Mouse (Mus musculus): ENCODE measurements at regions not wholly inside any gene's neighbourhood (a gene's known extent, or its start where the extent isn't known, plus 50 kb on each side); places are given as distances from the start of the nearest gene placed in this dataset.

DNA sequence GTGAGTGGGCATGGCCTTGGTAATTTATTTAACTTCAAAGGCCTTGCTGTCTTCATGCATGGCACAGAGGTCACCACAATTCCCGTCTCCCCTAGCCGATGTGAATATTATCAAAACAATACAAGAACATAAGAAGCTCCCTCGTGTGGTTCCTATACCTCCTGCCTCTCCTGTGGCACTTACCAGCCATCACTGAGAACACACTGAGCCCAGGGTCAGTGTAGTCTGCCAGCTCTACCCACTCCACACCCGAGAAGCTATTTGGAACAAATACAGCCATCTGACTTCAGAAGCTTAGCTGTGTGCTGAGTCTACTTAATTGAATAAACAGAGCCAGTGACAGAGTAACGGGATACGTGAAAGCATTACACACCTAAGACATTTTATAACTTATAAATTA, 605.7 kb upstream of the Arpp21 start:
- no peak for DNase-seq

DNA sequence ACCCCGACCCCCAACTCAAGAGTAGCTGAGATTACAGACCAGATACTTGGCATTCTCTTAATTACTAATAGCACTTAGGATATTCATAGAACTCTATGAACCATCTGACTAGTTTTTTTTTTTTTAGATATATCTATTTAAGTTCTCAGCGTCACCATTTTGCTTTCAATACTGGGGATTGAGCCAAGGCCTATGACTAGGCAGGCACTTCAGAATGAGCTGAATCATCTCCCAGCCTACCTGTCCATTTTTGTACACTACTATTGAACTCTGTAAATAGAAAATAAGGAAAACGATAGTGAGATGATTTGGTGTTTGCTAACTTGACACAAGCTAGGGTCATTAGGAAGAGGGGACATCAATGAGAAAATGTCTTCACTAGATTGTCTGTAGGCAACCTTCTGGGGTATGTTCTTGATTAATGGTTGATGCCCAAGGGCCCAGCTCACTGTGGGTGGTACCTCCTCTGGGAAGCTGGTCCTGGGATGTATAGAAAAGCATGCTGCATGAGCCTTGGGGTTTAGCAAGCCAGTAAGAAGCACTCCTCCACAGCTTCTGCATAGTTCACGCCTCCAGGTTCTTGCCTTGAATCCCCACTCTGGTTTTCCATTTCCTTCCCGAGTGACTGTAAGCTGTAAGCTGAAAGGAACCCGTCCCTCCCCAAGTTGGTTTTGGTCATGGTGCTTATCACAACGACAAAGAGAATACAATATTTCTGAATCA, 603.5 kb upstream of the Arpp21 start:
- DNase-seq, result no peak

DNA sequence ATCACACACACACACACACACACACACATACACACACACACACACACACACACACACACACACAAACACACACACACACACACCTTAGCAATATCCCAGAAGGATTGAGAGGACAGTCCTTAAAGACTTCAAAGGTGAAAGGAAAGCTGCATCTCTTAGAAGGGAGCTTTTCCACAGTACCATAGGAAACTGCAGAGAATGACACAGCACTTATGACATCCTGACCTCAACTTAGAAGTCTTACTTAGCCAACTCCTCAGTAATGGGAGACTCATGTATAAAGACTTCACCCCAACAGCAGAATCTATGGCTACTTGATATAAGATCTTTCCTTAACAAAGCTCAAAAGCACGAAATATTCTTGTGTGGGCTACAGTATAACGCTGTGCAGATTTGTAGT, 601.8 kb upstream of the Arpp21 start:
- no peak for DNase-seq

DNA sequence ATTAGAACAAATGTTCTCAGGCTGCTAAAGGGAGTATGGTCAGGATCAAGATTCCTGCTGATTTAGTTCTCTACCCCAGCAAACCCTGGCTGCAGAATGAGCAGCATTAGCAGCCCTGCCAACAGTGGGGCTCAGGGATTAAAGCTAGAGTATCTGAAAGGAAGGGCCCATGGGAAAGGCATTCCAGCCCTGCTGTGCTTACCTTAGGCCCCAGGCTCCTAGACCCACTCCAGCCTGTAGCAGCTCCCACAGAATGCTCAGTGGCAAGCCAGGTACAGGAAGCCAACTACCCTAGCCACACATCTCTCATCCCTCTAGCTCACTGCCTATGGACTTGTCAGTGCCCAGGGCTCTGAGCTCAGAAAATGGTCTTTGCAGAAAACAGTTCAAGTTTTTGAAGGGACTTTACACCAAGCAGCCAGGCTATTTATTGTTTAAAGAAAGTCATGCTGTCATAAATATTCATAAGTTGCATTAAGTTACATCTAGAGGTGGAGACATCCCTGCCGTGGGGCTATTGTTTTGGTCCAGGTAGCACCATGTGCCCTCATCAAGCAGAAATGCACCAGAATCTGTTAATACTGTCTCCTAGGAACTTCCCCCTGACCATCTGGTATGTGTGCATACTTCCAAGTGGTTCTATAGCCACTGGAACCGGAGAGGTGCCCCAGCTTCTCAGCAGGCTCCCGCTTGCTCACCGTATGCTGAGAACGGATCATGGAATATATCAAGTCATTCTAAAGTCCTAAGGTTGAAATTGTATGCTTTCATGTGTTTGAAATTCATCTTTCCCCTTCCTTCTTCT, 598.9 kb upstream of the Arpp21 start:
- DNase-seq, result no peak

DNA sequence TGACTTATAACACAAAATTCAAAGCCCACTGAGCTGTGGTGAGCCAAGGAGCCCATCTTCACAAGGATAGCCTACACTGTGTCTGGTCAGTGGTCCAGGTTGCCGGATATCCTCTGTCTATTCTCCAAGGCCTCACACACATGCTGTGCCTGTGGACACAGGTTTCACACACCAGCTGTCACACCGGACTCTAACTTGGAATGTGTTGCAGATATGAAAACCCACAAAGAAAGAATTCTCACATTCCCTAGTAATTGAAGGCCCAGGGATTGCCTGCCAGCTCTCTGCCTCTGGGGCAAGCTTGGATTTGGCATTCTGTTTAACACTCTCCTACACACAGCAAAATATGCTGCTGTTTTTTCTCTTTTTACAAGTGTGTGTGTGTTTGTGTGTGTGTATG, 595.4 kb upstream of the Arpp21 start:
- no peak for DNase-seq

DNA sequence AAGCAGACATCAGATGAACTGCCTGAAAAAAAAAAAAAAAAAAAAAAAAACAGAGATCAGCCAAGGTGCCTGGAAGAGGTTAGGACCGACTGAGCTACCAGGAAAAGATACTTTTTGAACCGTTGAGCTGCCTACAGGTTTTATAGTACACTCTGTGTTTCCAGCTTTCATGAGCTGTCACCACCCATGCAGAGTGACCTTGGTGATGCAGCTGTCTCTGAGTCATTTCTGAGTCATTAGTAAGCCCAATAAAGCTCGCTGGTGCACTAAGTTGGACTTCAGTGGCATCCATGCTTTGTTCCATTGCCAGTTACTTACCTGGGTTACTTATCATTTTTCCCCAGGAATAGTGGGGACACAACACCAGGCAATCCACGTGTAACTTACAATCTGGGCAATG, 592.9 kb upstream of the Arpp21 start:
- no peak for DNase-seq

DNA sequence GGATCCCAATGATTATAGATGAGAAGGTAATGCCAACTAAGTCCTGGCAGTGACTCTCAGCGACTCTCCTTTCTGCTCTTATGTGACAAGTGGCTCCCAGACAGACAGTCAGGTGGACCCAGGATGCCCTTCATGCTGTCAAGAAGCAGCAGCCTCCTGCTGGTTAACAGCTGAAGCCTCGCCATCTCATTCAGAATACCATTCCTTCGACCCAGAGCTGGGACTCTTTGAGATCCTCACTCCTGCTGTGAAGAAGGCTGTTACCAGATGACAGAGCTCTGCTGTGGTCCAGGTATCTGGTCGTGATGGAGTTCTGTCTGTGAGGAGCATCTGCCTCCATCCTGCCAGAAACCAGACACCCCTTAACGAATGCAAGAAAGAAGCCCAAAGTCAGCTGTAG, 590.9 kb upstream of the Arpp21 start:
- no peak for DNase-seq

DNA sequence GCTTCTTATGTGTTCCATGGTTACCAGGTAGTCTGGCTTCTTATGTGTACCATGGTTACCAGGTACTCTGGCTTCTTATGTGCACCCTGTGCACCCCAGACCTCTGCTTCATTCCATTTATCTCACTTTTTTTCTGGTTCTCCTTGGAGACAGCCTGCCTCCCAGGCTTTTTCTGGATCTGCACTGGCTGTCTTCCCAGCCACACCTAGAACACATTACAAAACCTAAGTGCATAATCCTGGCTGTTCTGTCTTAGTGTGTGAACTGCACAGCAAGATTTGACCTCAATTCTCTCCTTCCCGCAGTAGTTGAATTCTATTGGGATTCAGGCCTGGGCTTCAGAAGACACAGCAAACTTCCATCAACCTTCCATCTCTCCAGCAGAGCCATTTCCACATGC, 586.2 kb upstream of the Arpp21 start:
- DNase-seq, result no peak

DNA sequence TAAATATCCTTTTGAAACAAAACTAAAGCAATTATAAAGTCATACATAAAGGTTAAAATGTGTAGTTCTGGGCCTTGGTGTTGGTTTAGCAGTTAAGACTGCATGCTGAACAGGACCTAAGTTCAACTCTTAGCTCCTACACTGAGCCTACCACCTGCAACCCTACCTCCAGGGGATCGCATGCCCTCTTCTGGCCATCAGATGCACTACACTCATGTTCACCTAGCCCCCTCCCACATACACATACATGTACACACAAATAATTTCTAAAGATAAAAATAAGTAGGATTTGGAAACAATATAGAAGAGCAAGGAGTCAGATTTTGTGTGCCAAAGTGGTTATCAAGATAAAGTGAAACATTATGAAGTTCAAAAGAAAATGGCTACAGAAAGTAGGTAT, 576.2 kb upstream of the Arpp21 start:
- DNase-seq, result no peak

DNA sequence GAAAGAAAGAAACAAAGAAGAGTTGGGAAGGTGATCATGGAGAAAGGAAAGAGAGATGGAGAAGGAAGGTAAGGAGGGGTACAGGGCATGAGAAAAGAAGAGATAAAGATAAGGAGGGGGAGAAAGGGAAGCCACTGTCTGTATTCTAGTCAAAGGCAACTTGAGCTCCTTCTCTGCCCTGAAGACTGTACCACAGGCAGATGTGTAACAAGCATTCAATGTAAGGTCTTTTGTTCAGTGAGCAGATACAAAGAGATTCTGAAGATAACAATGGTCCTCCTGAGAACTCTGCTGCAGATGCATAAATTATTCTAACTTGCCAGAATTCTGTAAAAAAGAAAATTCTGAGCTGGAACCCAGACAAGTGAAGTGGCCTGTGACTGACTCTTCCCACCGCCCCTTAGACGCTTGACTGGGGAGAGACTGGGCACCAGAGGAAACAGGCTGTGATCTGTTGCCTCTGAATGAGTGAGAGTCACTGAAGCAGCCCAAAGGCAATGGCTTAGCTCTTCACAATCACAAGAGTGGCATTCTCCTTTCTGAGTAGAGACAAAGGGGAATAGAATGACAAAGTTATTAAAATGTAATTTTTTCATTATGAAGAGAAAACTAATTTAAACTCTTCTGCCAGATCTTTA, 564.0 kb upstream of the Arpp21 start:
- no peak for DNase-seq

DNA sequence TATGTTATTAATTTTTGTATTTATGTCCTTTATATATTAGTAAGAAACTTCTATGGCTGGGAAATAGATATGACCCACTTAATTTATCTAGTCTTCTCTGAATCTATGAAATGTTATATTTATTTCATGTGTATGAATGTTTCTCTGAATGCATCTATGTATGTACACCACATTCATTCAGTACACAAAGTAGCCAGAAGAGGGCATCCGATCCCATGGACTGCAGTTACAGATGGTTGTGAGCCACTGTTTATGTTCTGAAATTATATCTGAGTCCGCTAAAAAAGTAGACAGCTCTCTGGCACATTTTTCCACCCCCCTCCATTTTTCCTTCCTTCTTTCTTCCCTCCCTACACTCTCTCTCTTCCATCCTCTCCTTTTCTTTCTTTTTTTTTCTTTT, 557.8 kb upstream of the Arpp21 start:
- no peak for DNase-seq

DNA sequence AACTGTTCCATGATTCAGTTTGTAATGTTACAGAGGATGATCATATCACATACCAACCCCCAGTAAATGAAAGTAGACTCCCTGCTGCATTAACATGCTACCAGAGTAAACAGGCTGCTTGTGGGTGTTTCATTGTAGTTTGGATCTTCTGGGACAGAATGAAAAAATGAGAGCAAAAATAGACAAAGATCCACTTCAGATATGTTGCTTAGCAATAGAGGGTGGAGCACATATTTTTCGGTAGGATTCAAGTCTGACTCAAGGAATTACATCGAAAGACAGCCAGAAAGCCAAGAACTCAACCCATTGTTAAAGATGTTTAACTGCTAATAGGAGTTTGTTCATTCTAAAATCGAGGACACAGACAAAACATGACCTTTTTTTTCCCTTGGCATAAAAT, 536.2 kb upstream of the Arpp21 start:
- no peak for DNase-seq

DNA sequence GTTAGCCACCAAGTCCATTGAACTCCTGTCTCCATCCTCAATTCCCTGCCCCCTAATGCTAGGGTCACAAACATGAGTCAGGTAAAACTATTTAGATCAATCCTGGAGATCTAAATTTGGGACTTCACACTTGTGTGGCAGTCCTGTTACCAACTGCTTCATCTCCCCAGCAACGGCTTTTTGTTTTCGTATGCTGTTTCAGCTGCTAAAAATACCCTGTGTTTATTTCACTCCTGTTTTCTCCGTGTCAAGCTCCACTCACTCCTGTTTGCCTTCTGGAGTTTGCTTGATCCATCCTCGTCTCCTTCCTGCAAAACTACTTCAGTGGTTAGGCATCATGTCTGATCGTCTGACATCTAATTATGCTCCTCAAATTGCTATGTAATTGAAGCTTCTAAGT, 508.9 kb upstream of the Arpp21 start:
- DNase-seq, result no peak

DNA sequence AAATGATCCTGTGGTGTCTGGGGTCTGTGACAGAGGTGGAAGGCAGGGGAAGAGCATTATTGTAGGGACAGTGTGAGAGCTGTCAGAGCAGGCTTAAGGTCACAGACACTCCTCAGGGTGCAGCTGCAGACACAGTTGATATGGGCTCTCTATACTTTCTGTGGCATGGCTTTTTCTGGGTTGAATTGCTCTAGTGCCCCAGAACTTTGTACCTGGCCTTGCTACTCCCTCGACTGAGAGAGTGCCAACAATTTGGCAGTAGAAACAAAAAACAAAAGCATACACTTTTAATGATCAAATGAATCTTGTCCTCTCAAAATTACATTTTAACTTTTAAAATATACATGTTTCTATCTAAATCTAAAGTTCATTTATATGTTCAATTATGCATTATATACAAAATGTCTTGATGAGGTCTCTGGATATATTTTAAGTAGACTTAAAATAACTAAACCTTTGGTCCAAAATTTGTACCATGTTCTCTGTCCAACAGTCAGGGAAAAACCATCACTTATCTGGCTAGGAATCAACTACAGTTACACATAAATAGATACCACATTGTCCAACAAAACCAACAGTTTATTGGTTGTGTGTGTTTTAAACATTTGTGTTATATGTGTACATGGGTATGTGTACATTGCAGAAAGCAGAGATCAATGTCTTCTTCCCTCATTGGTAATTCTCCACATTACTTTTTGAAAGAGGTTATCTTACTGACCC, 508.3 kb upstream of the Arpp21 start:
- DNase-seq, result peak; percentile 11

DNA sequence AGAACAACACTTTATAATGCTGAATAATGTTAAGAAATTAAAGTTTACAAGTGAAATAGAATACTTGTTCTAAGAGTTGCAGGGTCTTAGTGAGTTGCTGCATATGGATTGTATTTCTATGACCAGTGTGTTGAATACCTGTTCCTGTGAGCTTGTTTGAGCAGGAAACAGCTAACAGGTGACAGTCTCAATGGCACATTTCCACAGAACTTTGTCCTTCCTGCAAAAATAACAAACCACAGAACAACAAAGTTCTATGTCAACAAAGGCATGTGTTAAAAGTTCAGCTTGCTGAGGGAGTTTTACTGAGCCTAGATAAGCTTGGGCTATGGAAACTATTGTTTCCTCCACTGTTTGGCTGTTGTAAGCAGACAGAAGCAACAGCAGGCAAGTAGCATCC, 500.0 kb upstream of the Arpp21 start:
- DNase-seq, result no peak

DNA sequence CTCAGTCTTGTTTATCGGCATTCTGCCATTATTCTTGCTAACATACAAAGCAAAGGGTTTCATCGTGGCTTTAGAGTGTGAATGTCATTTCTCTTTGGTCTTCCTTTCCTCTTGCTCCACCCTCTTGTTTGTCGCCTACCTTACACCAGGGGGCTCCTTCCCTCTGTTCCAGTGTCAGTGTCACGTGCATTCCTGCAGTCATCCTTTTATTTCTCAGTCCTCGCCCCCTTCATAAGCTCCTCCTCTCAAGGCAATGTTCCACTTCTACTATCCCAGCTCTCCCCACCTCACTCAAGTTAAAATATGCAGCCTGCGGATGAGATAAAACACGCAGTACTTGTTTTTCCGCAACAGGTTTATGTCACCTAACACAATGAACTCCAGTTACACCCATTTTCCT, 489.8 kb upstream of the Arpp21 start:
- no peak for DNase-seq

DNA sequence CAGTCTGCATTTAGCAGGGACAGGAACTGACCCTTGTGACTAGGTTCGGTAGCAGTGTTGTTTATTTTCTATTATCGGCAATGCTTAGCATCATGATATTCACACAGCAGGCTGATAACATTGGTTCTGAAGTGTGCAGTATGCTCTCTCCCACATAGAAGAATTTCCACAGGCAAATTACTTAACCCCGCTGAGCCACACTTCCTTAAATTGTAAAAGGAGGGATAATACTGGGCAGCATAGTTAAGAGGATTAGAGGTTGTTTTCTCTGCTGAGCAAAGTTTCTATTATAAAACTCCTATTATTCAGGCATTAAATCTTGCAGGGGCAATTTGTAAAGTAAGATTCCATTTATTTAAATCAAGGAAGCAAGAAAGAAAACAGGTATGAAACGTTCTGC, 489.4 kb upstream of the Arpp21 start:
- no peak for DNase-seq

DNA sequence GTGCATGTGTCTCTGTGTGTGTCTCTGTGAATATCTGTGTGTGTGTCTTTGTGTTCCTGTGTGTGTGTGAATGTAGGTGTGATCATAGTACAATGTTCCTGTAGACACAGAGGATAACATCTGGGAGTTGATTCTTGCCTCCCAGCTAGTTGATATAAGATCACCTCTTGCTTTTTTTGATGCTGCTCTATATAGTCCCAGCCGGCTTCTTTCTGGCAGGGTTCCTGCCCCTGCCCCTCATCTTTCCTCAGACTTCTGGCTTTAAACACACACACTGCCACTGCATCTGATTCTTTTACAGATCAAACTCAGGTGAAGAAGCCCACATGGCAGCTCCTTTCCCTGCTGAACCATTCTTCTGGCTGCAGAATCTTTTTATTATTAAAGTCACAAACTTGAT, 487.6 kb upstream of the Arpp21 start:
- DNase-seq, result no peak

DNA sequence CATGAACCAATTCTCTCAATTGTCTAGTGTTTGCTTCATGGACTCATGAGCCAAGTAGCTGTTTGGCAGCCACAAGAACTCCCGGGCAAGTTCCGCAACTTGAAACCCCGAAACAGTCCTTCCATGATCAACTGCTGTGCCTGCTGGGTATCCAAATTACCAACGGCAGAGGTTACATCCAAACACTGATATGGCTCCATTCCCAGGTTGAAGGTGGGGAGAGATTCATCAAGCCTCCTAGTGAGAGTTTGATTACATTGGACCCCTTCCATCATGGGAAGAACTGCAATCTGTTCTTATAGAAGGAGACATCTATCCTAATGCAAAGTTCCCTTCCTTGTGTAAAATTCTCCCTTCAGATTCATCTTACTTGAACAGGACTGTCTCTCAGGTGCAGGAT, 486.8 kb upstream of the Arpp21 start:
- no peak for DNase-seq

DNA sequence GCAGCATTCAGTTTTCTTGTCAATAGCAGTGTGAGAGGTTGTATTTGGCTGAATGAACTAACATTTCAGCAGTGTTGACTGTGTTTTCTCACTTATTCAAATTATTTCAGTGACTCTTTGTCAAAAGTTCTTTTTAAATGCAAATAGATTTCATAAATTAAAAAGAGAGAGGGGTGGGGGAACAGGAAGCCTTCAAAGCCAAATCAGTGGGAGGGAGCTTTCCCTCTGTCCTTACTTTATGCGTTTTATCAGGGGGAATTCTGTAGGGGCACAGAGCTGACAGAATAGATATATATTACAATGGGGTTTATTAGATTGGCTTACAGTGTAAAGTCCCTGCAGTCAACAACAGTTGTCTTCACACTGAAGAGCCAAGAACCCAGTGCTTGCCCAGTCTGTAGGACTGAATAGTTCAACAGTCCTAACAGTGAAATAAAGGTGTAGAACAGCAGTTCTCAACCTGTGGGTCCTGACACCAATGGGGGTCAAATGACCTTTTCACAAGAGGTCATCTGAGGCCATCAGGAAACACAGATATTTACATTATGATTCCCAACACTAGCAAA, 479.5 kb upstream of the Arpp21 start:
- DNase-seq, result no peak

DNA sequence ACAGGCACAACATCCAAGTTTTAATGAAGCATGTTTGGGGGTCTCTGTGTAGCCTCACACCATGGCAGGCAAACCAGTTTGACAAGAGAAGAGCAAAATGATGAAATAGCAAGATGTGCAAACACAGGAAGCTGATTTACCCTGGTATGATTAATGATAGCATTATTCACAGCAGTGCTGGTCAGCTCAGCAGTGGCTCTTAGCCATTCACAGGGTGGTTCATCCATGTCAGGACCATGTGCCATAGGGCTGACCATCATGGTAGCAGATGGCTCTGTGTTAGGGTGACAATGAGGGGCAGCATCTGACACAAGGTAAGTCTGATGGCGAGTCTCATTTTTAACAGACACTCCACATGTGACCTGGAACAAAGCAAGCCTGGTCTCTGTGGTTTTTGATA, 443.1 kb upstream of the Arpp21 start:
- no peak for DNase-seq

DNA sequence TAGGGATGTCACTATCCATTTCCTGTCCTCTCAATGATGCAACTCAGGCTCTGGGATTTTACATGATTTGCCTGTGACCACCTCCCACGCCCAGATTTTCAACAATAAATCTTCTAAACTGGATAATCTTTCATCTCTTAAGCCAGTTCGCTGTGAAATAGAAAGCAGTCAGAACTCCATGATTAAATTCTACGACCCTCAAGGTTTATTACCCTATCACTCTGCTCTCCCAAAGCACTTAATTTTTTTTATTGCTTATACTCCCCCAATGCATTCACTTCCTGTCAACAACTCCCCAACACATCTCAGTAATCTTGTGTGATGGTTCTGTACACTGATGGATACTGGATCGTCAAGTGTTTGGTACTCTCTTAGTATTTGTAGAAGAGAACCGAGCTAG, 439.5 kb upstream of the Arpp21 start:
- DNase-seq, result no peak

Data from kidney, adult 18-20 months (tissue).